In the genomic region with DNA sequence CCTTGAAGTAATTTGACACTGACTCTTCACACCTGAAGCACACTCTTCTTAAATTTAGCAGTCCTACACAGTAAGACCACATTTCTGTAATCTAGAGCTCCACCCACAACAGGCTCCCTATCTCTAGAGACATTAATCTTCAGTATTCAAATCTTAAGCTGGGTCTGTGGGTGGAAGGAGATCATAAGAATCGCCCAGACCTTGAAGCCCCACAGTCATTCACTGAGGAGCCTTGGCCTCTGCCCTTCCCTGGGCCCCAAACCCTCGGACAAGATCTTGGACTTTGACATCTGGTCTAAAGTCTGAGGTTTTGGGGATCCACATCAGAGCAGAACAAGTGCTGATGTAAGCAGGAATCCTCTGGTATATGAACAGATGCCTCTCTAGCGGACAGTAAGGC, we compare ENCODE assay signal across 10 mouse cellular contexts. TPM values are rescaled to one million over a fixed set of nuclear protein-coding genes. Genes with fewer than 3 reads are reported as not detected.
DNase-seq lines count a peak whose midpoint lies in the region; ATAC-seq lines count a peak whose summit lies in the region.
"Had no signal": no experiment of that assay in that cellular context is flagged by ENCODE, and none has a peak within 500 bp of the region (broad histone marks: within the 10 kb centered on the region; RNA-seq: fewer than 3 reads in every experiment).

No protein-coding gene starts in this region.

- DNase-seq in kidney, postnatal 10 days: no peak
- no peak for DNase-seq in limb, embryonic 10.5 days (ENCODE audit: low spot score)
- no peak for DNase-seq in cerebellum, postnatal 14 days
- no peak for DNase-seq in spleen, postnatal 4 days (ENCODE audit: low spot score in 2 of 2)

- peaks cover 5% of the 10 kb centered on the region; the same call in 1 of the 2 replicates for H3K4me1 ChIP-seq in kidney, embryonic 14.5 days (ENCODE audit: control insufficient read depth, insufficient read depth, low read length)
- H3K4me1 ChIP-seq in embryonic facial prominence, embryonic 15.5 days: peaks cover 12% of the 10 kb centered on the region
- H3K4me1 ChIP-seq in limb, embryonic 10.5 days: peaks cover 21% of the 10 kb centered on the region
- peaks cover 8% of the 10 kb centered on the region for H3K4me1 ChIP-seq in neural tube, embryonic 12.5 days

- WGBS in kidney, embryonic 14.5 days: 29% methylated on average over 3 of the region's 3 CpGs
- WGBS in embryonic facial prominence, embryonic 15.5 days: 29% methylated on average over 3 of the region's 3 CpGs
- WGBS in limb, embryonic 10.5 days: 38% methylated on average over 3 of the region's 3 CpGs
- 44% methylated on average over 3 of the region's 3 CpGs for WGBS in neural tube, embryonic 12.5 days

- no peak overlapping the region for H3K9ac ChIP-seq in kidney, embryonic 14.5 days (ENCODE audit: low read depth, low read length)
- no peak overlapping the region for H3K9ac ChIP-seq in embryonic facial prominence, embryonic 15.5 days
- no peak overlapping the region for H3K9ac ChIP-seq in neural tube, embryonic 12.5 days

- H3K4me2 ChIP-seq in kidney, embryonic 14.5 days (replicated peaks; ENCODE audit: low read depth, low read length): peak overlapping the region; percentile 95; the same call in 1 of the 2 replicates
- peak overlapping the region; percentile 98 for H3K4me2 ChIP-seq in embryonic facial prominence, embryonic 15.5 days (replicated peaks)
- H3K4me2 ChIP-seq in neural tube, embryonic 12.5 days (replicated peaks): peak overlapping the region; percentile 91

- no peak overlapping the region for H3K27ac ChIP-seq in kidney, embryonic 14.5 days (ENCODE audit: low read depth, low read length)
- H3K27ac ChIP-seq in embryonic facial prominence, embryonic 15.5 days (replicated peaks): no peak overlapping the region
- peak overlapping the region; percentile 83; the same call in 1 of the 2 replicates for H3K27ac ChIP-seq in limb, embryonic 10.5 days
- H3K27ac ChIP-seq in neural tube, embryonic 12.5 days: no peak overlapping the region

- no peaks in the 10 kb centered on the region for H3K9me3 ChIP-seq in kidney, embryonic 14.5 days (ENCODE audit: control insufficient read depth, low read length)
- no peaks in the 10 kb centered on the region for H3K9me3 ChIP-seq in embryonic facial prominence, embryonic 15.5 days (replicated peaks)
- no peaks in the 10 kb centered on the region for H3K9me3 ChIP-seq in limb, embryonic 10.5 days (replicated peaks)
- no peaks in the 10 kb centered on the region for H3K9me3 ChIP-seq in neural tube, embryonic 12.5 days

- H3K4me3 ChIP-seq in kidney, embryonic 14.5 days (ENCODE audit: low read length): peak overlapping the region; percentile 75
- H3K4me3 ChIP-seq in embryonic facial prominence, embryonic 15.5 days (replicated peaks): peak overlapping the region; percentile 75
- peak overlapping the region; percentile 71 for H3K4me3 ChIP-seq in limb, embryonic 10.5 days
- no peak overlapping the region for H3K4me3 ChIP-seq in neural tube, embryonic 12.5 days

- no peaks in the 10 kb centered on the region for H3K27me3 ChIP-seq in kidney, embryonic 14.5 days (ENCODE audit: control insufficient read depth, insufficient read depth, low read length)
- no peaks in the 10 kb centered on the region for H3K27me3 ChIP-seq in embryonic facial prominence, embryonic 15.5 days
- peaks cover 43% of the 10 kb centered on the region for H3K27me3 ChIP-seq in limb, embryonic 10.5 days (ENCODE audit: low read depth, poor library complexity, severe bottlenecking)
- peaks cover 12% of the 10 kb centered on the region for H3K27me3 ChIP-seq in neural tube, embryonic 12.5 days (replicated peaks)

- no peaks in the 10 kb centered on the region for H3K36me3 ChIP-seq in kidney, embryonic 14.5 days (ENCODE audit: control insufficient read depth, insufficient read depth, low read length)
- no peaks in the 10 kb centered on the region for H3K36me3 ChIP-seq in embryonic facial prominence, embryonic 15.5 days
- H3K36me3 ChIP-seq in limb, embryonic 10.5 days: no peaks in the 10 kb centered on the region
- H3K36me3 ChIP-seq in neural tube, embryonic 12.5 days: no peaks in the 10 kb centered on the region

- ATAC-seq in kidney, embryonic 14.5 days (ENCODE audit: low FRiP score, low TSS enrichment): no peak
- no peak for ATAC-seq in embryonic facial prominence, embryonic 15.5 days (ENCODE audit: insufficient number of reproducible peaks, low FRiP score, low TSS enrichment, low read depth)
- peak; percentile 7; the same call in 1 of the 2 replicates for ATAC-seq in neural tube, embryonic 12.5 days (ENCODE audit: low FRiP score, low read depth)
- ATAC-seq in granulocyte monocyte progenitor cell, adult 5-6 weeks (replicated peaks; ENCODE audit: poor library complexity, severe bottlenecking): no peak

RNA-seq across cellular contexts. Expression of a gene that starts 1.0 kb away (rescaled TPM):
- polyA plus RNA-seq in kidney, embryonic 14.5 days (2014; fragmentation: Nextera tagmentation; extraction: Ambion mirVana): 0.27 TPM in 1 of 2 replicates, not detected in the other
- polyA plus RNA-seq in embryonic facial prominence, embryonic 15.5 days (2015; fragmentation: Nextera tagmentation; extraction: Ambion mirVana): 0.21 TPM in 1 of 2 replicates, not detected in the other
- polyA plus RNA-seq in limb, embryonic 10.5 days (2016; fragmentation: Nextera tagmentation; extraction: Ambion mirVana): not detected in 2 replicates
- polyA plus RNA-seq in neural tube, embryonic 12.5 days (2016; fragmentation: Nextera tagmentation; extraction: Ambion mirVana): 0.24 and 0.26 TPM in 2 replicates
- not detected in 2 replicates for total RNA-seq in granulocyte monocyte progenitor cell, adult 5-6 weeks (2014; fragmentation: Nextera tagmentation)
- not detected in 2 replicates for total RNA-seq in granulocyte monocyte progenitor cell, adult 5-6 weeks (2017)
- polyA plus RNA-seq: Patski had no signal

RNA-seq across cellular contexts. Expression of a gene that starts 27.9 kb away (rescaled TPM):
- polyA plus RNA-seq in kidney, embryonic 14.5 days (2014; fragmentation: Nextera tagmentation; extraction: Ambion mirVana): 38.2 and 40.7 TPM in 2 replicates
- polyA plus RNA-seq in embryonic facial prominence, embryonic 15.5 days (2015; fragmentation: Nextera tagmentation; extraction: Ambion mirVana): 23.6 and 27.4 TPM in 2 replicates
- polyA plus RNA-seq in limb, embryonic 10.5 days (2016; fragmentation: Nextera tagmentation; extraction: Ambion mirVana): 13.9 and 17.6 TPM in 2 replicates
- 22.0 and 22.4 TPM in 2 replicates for polyA plus RNA-seq in neural tube, embryonic 12.5 days (2016; fragmentation: Nextera tagmentation; extraction: Ambion mirVana)
- total RNA-seq in granulocyte monocyte progenitor cell, adult 5-6 weeks (2014; fragmentation: Nextera tagmentation): 0.26 and 1.1 TPM in 2 replicates
- 0.88 and 1.2 TPM in 2 replicates for total RNA-seq in granulocyte monocyte progenitor cell, adult 5-6 weeks (2017)

RNA-seq across cellular contexts. Expression of a gene that starts 53.9 kb away (rescaled TPM):
- polyA plus RNA-seq in kidney, embryonic 14.5 days (2014; fragmentation: Nextera tagmentation; extraction: Ambion mirVana): 5.6 and 9.3 TPM in 2 replicates
- 5.5 and 6.1 TPM in 2 replicates for polyA plus RNA-seq in embryonic facial prominence, embryonic 15.5 days (2015; fragmentation: Nextera tagmentation; extraction: Ambion mirVana)
- 3.8 and 5.0 TPM in 2 replicates for polyA plus RNA-seq in limb, embryonic 10.5 days (2016; fragmentation: Nextera tagmentation; extraction: Ambion mirVana)
- polyA plus RNA-seq in neural tube, embryonic 12.5 days (2016; fragmentation: Nextera tagmentation; extraction: Ambion mirVana): 2.6 TPM in 2 replicates
- not detected in 2 replicates for total RNA-seq in granulocyte monocyte progenitor cell, adult 5-6 weeks (2014; fragmentation: Nextera tagmentation)
- total RNA-seq in granulocyte monocyte progenitor cell, adult 5-6 weeks (2017): 3.1 TPM in 1 of 2 replicates, not detected in the other

RNA-seq across cellular contexts. Expression of a gene that starts 55.2 kb away (rescaled TPM):
- not detected in 2 replicates for polyA plus RNA-seq in kidney, embryonic 14.5 days (2014; fragmentation: Nextera tagmentation; extraction: Ambion mirVana)
- polyA plus RNA-seq in embryonic facial prominence, embryonic 15.5 days (2015; fragmentation: Nextera tagmentation; extraction: Ambion mirVana): not detected in 2 replicates
- not detected in 2 replicates for polyA plus RNA-seq in limb, embryonic 10.5 days (2016; fragmentation: Nextera tagmentation; extraction: Ambion mirVana)
- polyA plus RNA-seq in neural tube, embryonic 12.5 days (2016; fragmentation: Nextera tagmentation; extraction: Ambion mirVana): not detected in 2 replicates
- total RNA-seq in granulocyte monocyte progenitor cell, adult 5-6 weeks (2014; fragmentation: Nextera tagmentation): not detected in 2 replicates
- total RNA-seq in granulocyte monocyte progenitor cell, adult 5-6 weeks (2017): not detected in 2 replicates
- polyA plus RNA-seq: gonadal fat pad, adult 2 months; Patski had no signal

RNA-seq across cellular contexts. Expression of a gene that starts 57.9 kb away (rescaled TPM):
- not detected in 2 replicates for polyA plus RNA-seq in kidney, embryonic 14.5 days (2014; fragmentation: Nextera tagmentation; extraction: Ambion mirVana)
- polyA plus RNA-seq in embryonic facial prominence, embryonic 15.5 days (2015; fragmentation: Nextera tagmentation; extraction: Ambion mirVana): 0.09 TPM in 1 of 2 replicates, not detected in the other
- polyA plus RNA-seq in limb, embryonic 10.5 days (2016; fragmentation: Nextera tagmentation; extraction: Ambion mirVana): not detected in 2 replicates
- not detected in 2 replicates for polyA plus RNA-seq in neural tube, embryonic 12.5 days (2016; fragmentation: Nextera tagmentation; extraction: Ambion mirVana)
- total RNA-seq in granulocyte monocyte progenitor cell, adult 5-6 weeks (2014; fragmentation: Nextera tagmentation): not detected in 2 replicates
- 0.15 and 1.2 TPM in 2 replicates for total RNA-seq in granulocyte monocyte progenitor cell, adult 5-6 weeks (2017)
- polyA plus RNA-seq: Patski had no signal
